Mouse (Mus musculus): ENCODE data around the gene Trh. TPM values are rescaled to one million over a fixed set of nuclear protein-coding genes. Genes with fewer than 3 reads are reported as not detected.
A peak's percentile ranks its signal among the peaks of the same experiment; 100 is the strongest.

The Trh gene
- total and polyA plus RNA-seq, 3 experiments, result not detected

DNA sequence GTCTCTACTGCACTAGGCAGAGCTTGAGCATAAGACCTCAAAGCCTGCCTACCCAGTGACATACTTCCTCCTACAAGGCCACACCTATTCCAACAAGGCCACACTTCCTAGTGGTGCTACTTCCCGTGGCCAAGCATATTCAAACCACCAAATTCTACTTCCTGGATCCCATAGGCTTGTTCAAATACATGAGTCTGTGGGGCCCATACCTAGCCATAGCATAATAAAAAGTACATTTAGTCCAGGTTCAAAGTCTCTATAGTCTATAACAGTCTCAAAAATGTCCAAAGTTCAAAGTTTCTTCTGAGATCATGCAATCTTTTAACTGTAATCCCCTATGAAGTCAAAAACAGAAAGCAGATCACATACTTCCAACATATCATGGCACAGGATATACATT lies 32.7 kb upstream of the Trh start:
- TF ChIP-seq MYC (IDR thresholded peaks at IDR 0.05; ENCODE audit: low read depth, low read length), result no peak
- TF ChIP-seq USF1 (IDR thresholded peaks at IDR 0.05; ENCODE audit: low read depth, low read length), result no peak
- no peak for TF ChIP-seq HCFC1 (IDR thresholded peaks at IDR 0.05; ENCODE audit: low read depth, low read length)
- TF ChIP-seq CTCF (IDR thresholded peaks at IDR 0.05 in 2 of 3, conservative IDR thresholded peaks at IDR 0.05 in 1 of 3; ENCODE audit: control insufficient read depth in 1 of 3, insufficient read depth in 1 of 3, low read depth in 2 of 3, low read length in 3 of 3, poor library complexity in 1 of 3, severe bottlenecking in 1 of 3), result no peak
- TF ChIP-seq KAT2A (conservative IDR thresholded peaks at IDR 0.05; ENCODE audit: low read depth, low read length), result no peak
- TF ChIP-seq ZKSCAN1 (IDR thresholded peaks at IDR 0.05; ENCODE audit: low read depth, low read length), result no peak
- no peak for TF ChIP-seq MAZ (IDR thresholded peaks at IDR 0.05; ENCODE audit: low read depth, low read length)
- no peak for TF ChIP-seq CHD2 (IDR thresholded peaks at IDR 0.05; ENCODE audit: low read length)
- TF ChIP-seq NELFE (IDR thresholded peaks at IDR 0.05; ENCODE audit: low read depth, low read length), result no peak
- TF ChIP-seq MXI1 (IDR thresholded peaks at IDR 0.05; ENCODE audit: low read depth, low read length), result no peak
- no peak for TF ChIP-seq ELF1 (IDR thresholded peaks at IDR 0.05; ENCODE audit: low read depth, low read length)
- TF ChIP-seq POLR2AphosphoS2 (IDR thresholded peaks at IDR 0.05; ENCODE audit: low read length), result no peak
- no peak for TF ChIP-seq MAX (IDR thresholded peaks at IDR 0.05; ENCODE audit: low read length)
- no peak overlapping the region for H3K4me3 ChIP-seq (ENCODE audit: control insufficient read depth in 1 of 2, insufficient read depth in 1 of 2, low read depth in 2 of 2, low read length in 2 of 2)
- H3K27ac ChIP-seq (ENCODE audit: control insufficient read depth, low read depth, low read length), result no peak overlapping the region

DNA sequence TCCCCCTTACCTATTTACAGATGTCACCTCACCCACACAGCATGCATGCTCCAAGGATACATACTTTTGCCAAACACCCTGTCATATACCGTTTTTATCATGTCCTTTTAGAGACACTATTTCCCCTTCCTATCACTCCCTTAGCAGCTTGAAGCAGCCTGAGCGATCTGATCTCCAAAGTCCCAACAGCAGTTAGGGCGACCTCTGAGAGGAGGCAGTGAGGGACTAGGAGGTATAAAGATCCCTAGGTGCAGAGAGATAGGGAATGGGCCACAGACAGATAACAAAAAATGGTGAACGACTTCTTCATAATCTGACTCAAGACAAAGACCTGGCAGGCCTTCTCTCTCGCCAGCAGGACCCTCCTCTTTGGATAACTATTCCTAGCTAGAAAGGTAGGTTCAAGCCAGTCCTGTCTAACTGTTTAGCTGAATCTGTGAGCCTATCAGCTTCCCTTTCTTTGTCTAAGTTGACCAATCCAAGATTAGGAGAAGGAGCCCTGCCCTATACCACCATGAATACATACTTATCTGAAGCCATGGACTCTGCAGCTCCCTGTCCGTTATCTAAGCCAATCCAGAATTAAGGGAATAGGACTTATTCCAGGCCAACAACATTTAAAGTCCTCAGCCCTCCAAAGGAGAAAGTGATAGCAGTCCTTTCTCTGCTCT lies 29.3 kb upstream of the Trh start:
- Histone ChIP-seq H3K27me3 (ENCODE audit: control insufficient read depth in 1 of 2, insufficient read depth in 2 of 2, low read length in 2 of 2) (no peaks in the 10 kb centered on the region), H3K4me3 (ENCODE audit: control insufficient read depth in 1 of 2, insufficient read depth in 1 of 2, low read depth in 2 of 2, low read length in 2 of 2) (peak overlapping the region; percentile 42 to 47), H3K27ac (ENCODE audit: control insufficient read depth, low read depth, low read length) (peak overlapping the region; percentile 68), H3K4me1 (ENCODE audit: control insufficient read depth in 1 of 2, insufficient read depth in 2 of 2, low read length in 2 of 2) (peaks cover 0 to 2% of the 10 kb centered on the region in 2 experiments; a peak in 1 of 4 replicates), H3K9ac (ENCODE audit: control insufficient read depth, low read depth, low read length, poor library complexity, severe bottlenecking) (peak overlapping the region; percentile 27; the same call in 1 of the 2 replicates), H3K36me3 (ENCODE audit: control insufficient read depth in 1 of 2, insufficient read depth in 2 of 2, low read length in 2 of 2) (peaks cover 0 to 2% of the 10 kb centered on the region in 2 experiments; a peak in 2 of 4 replicates), H3K9me3 (replicated peaks; ENCODE audit: insufficient read depth, low read length) (no peaks in the 10 kb centered on the region), H3K79me2 (ENCODE audit: control insufficient read depth, insufficient read depth, low read length, poor library complexity) (no peaks in the 10 kb centered on the region)
- peak; percentile 84 for DNase-seq (ENCODE audit: low read depth, low spot score)
- peak; percentile 83; the same call in 1 of the 2 replicates for TF ChIP-seq TCF12 (IDR thresholded peaks at IDR 0.05; ENCODE audit: low read depth, low read length)
- TF ChIP-seq SMC3 (IDR thresholded peaks at IDR 0.05; ENCODE audit: low read depth, low read length), result no peak
- TF ChIP-seq POLR2A (IDR thresholded peaks at IDR 0.05; ENCODE audit: control insufficient read depth in 1 of 2, insufficient read depth in 1 of 2, low read depth in 1 of 2, low read length in 2 of 2, poor library complexity in 1 of 2), result peak in 1 of 2 experiments; percentile 25; a peak in 1 of 4 replicates
- peak; percentile 85 to 92 for TF ChIP-seq EP300 (IDR thresholded peaks at IDR 0.05; ENCODE audit: low read depth in 1 of 2, low read length in 2 of 2)
- TF ChIP-seq MXI1 (IDR thresholded peaks at IDR 0.05; ENCODE audit: low read depth, low read length), result no peak
- no peak for TF ChIP-seq ZMIZ1 (IDR thresholded peaks at IDR 0.05; ENCODE audit: low read depth, low read length)
- TF ChIP-seq CHD1 (IDR thresholded peaks at IDR 0.05; ENCODE audit: low read depth, low read length), result no peak
- TF ChIP-seq BHLHE40 (IDR thresholded peaks at IDR 0.05; ENCODE audit: borderline replicate concordance, low read depth, low read length), result no peak
- no peak for TF ChIP-seq POLR2AphosphoS5 (IDR thresholded peaks at IDR 0.05; ENCODE audit: borderline replicate concordance, low read depth, low read length)
- no peak for TF ChIP-seq USF2 (IDR thresholded peaks at IDR 0.05; ENCODE audit: borderline replicate concordance in 1 of 2, insufficient read depth in 1 of 2, low read depth in 1 of 2, low read length in 2 of 2)
- no peak for TF ChIP-seq RAD21 (IDR thresholded peaks at IDR 0.05; ENCODE audit: low read depth, low read length)
- no peak for TF ChIP-seq NRF1 (IDR thresholded peaks at IDR 0.05; ENCODE audit: insufficient read depth, low read depth, low read length, poor library complexity, severe bottlenecking)
- no peak for TF ChIP-seq ZC3H11A (IDR thresholded peaks at IDR 0.05; ENCODE audit: low read depth, low read length)
- TF ChIP-seq JUND (IDR thresholded peaks at IDR 0.05; ENCODE audit: low read depth, low read length), result no peak
- no peak; the same call in 1 of the 2 replicates for TF ChIP-seq SIN3A (IDR thresholded peaks at IDR 0.05; ENCODE audit: low read length)
- no peak for TF ChIP-seq MAFK (IDR thresholded peaks at IDR 0.05; ENCODE audit: borderline replicate concordance, low read depth, low read length)
- no peak for TF ChIP-seq ZNF384 (IDR thresholded peaks at IDR 0.05; ENCODE audit: low read depth, low read length)
- 0 out of 2 replicates have a peak, but pooled peaks have one; percentile 43 for TF ChIP-seq TBP (IDR thresholded peaks at IDR 0.05; ENCODE audit: low read depth, low read length)
- no peak for TF ChIP-seq ZKSCAN1 (IDR thresholded peaks at IDR 0.05; ENCODE audit: low read depth, low read length)
- no peak for TF ChIP-seq MEF2A (IDR thresholded peaks at IDR 0.05; ENCODE audit: extremely low read depth, insufficient replicate concordance, low read depth, low read length, poor library complexity, severe bottlenecking)

More for the DNA sequence above, 32.7 kb upstream of the Trh start:
- Histone ChIP-seq H3K4me1 (ENCODE audit: control insufficient read depth in 1 of 2, insufficient read depth in 2 of 2, low read length in 2 of 2) (peaks cover 0 to 2% of the 10 kb centered on the region in 2 experiments; a peak in 1 of 4 replicates), H3K36me3 (ENCODE audit: control insufficient read depth in 1 of 2, insufficient read depth in 2 of 2, low read length in 2 of 2) (peaks cover 0 to 2% of the 10 kb centered on the region in 2 experiments; a peak in 2 of 4 replicates), H3K79me2 (ENCODE audit: control insufficient read depth, insufficient read depth, low read length, poor library complexity) (no peaks in the 10 kb centered on the region), H3K9me3 (replicated peaks; ENCODE audit: insufficient read depth, low read length) (no peaks in the 10 kb centered on the region), H3K9ac (ENCODE audit: control insufficient read depth, low read depth, low read length, poor library complexity, severe bottlenecking) (no peak overlapping the region), H3K27me3 (ENCODE audit: control insufficient read depth in 1 of 2, insufficient read depth in 2 of 2, low read length in 2 of 2) (no peaks in the 10 kb centered on the region)
- DNase-seq (ENCODE audit: low read depth, low spot score), result peak; percentile 26
